Mouse (Mus musculus): Measurements from ENCODE around the gene Kcnk6. TPM values are rescaled to one million over a fixed set of nuclear protein-coding genes. Genes with fewer than 3 reads are reported as not detected.
"Not testable (repeated sequence)": the region's sequence is repeated elsewhere in the genome, so short reads cannot be mapped to it uniquely, and the experiment has no call there.

Gene Kcnk6
- polyA plus RNA-seq, 1 experiment: 0.09 TPM

DNA sequence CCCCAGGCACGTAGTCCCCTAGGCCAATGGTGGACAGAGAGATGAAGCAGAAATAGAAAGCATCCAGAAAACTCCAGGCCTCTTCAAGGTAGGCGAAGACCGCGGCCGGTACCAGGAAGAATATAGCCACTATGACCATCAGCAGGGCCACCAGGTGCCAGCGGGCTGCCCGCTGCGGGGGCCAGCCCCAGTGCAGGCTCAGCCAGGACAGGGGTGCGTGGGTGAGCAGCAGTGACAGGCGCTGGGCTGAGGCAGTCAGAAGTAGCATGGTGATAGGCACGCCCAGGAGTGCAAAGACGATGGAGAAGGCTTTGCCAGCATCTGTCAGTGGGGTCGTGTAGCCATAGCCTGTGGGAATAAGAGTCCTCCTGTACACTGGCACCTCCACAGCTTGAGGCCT is 6.8 kb downstream of the Kcnk6 start:
- Histone ChIP-seq H3ac (ENCODE audit: control insufficient read depth, insufficient read length, low read depth) (no peak overlapping the region), H3K79me2 (ENCODE audit: control insufficient read depth, insufficient read depth) (no peaks in the 10 kb centered on the region), H3K36me3 (ENCODE audit: control insufficient read depth, insufficient read depth) (no peaks in the 10 kb centered on the region), H3K79me3 (ENCODE audit: low read depth) (no peaks in the 10 kb centered on the region), H3K27me3 (ENCODE audit: control insufficient read depth, insufficient read depth, insufficient read length) (no peaks in the 10 kb centered on the region), H3K4me3 (ENCODE audit: insufficient read depth, poor library complexity, severe bottlenecking) (no peak overlapping the region)
- TF ChIP-seq MYOG (IDR thresholded peaks at IDR 0.05; ENCODE audit: control insufficient read depth, extremely low read depth, insufficient read length) (no peak), USF1 (IDR thresholded peaks at IDR 0.05; ENCODE audit: low read depth) (no peak), FOSL1 (IDR thresholded peaks at IDR 0.05; ENCODE audit: insufficient read depth, low read length, poor library complexity, severe bottlenecking) (no peak)

- no peak overlapping the region for H3ac ChIP-seq (ENCODE audit: control insufficient read depth, insufficient read length, low read depth)
- no peaks in the 10 kb centered on the region for H3K79me3 ChIP-seq (ENCODE audit: low read depth)
- H3K4me3 ChIP-seq (ENCODE audit: insufficient read depth, poor library complexity, severe bottlenecking): no peak overlapping the region
- no peaks in the 10 kb centered on the region for H3K27me3 ChIP-seq (ENCODE audit: control insufficient read depth, insufficient read depth, insufficient read length)
- no peaks in the 10 kb centered on the region for H3K36me3 ChIP-seq (ENCODE audit: control insufficient read depth, insufficient read depth)
- TF ChIP-seq USF1 (IDR thresholded peaks at IDR 0.05; ENCODE audit: low read depth) (no peak), FOSL1 (IDR thresholded peaks at IDR 0.05; ENCODE audit: insufficient read depth, low read length, poor library complexity, severe bottlenecking) (no peak), CEBPB (IDR thresholded peaks at IDR 0.05; ENCODE audit: low read depth) (no peak), MYOG (IDR thresholded peaks at IDR 0.05; ENCODE audit: control insufficient read depth, extremely low read depth, insufficient read length) (no peak), MAX (IDR thresholded peaks at IDR 0.05) (no peak)
- H3K79me2 ChIP-seq (ENCODE audit: control insufficient read depth, insufficient read depth): no peaks in the 10 kb centered on the region
These were observed 7.4 kb downstream of the Kcnk6 start for GRCm38 (mm10) chr7:29224756-29225394.

DNA sequence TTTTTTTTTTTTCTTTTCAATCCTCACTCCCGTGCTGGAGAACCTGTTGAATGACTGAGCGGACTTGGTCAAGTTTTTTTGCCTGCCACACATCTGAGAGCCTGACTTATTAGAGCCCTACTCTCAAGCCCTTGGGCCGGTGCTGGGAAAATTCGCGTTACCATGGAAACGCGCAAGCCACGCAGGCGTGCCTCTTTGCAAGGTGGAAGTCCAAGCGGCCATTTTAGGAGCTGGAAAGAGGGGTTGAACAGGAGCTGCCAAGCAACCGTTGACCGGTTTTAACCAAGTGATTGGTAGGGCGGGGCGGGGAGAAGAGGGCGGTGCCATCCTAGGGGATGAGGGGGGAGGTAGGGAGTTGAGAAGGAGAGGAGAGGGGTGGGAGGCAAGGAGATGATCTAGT is 17.5 kb downstream of the Kcnk6 start:
- Histone ChIP-seq H3ac (ENCODE audit: control insufficient read depth, insufficient read length, low read depth) (no peak overlapping the region), H3K36me3 (ENCODE audit: control insufficient read depth, insufficient read depth) (no peaks in the 10 kb centered on the region), H3K79me3 (ENCODE audit: low read depth) (no peaks in the 10 kb centered on the region), H3K79me2 (ENCODE audit: control insufficient read depth, insufficient read depth) (no peaks in the 10 kb centered on the region), H3K27me3 (ENCODE audit: control insufficient read depth, insufficient read depth, insufficient read length) (no peaks in the 10 kb centered on the region), H3K4me3 (ENCODE audit: insufficient read depth, poor library complexity, severe bottlenecking) (no peak overlapping the region)
- TF ChIP-seq MYOD1 (IDR thresholded peaks at IDR 0.05; ENCODE audit: control insufficient read depth, insufficient read length, low read depth) (no peak), CTCF (IDR thresholded peaks at IDR 0.05; ENCODE audit: control insufficient read depth, insufficient read depth, insufficient read length) (no peak), FOSL1 (IDR thresholded peaks at IDR 0.05; ENCODE audit: insufficient read depth, low read length, poor library complexity, severe bottlenecking) (no peak), MAX (IDR thresholded peaks at IDR 0.05) (no peak), MYOG (IDR thresholded peaks at IDR 0.05; ENCODE audit: control insufficient read depth, extremely low read depth, insufficient read length) (no peak), USF1 (IDR thresholded peaks at IDR 0.05; ENCODE audit: low read depth) (no peak), CEBPB (IDR thresholded peaks at IDR 0.05; ENCODE audit: low read depth) (no peak)

GRCm38 (mm10) chr7:29214236-29214635 is 18.1 kb downstream of the Kcnk6 start:
- H3ac ChIP-seq (ENCODE audit: control insufficient read depth, insufficient read length, low read depth): no peak overlapping the region
- H3K79me2 ChIP-seq (ENCODE audit: control insufficient read depth, insufficient read depth): no peaks in the 10 kb centered on the region
- no peaks in the 10 kb centered on the region for H3K79me3 ChIP-seq (ENCODE audit: low read depth)
- H3K27me3 ChIP-seq (ENCODE audit: control insufficient read depth, insufficient read depth, insufficient read length): no peaks in the 10 kb centered on the region
- H3K36me3 ChIP-seq (ENCODE audit: control insufficient read depth, insufficient read depth): no peaks in the 10 kb centered on the region
- H3K4me3 ChIP-seq (ENCODE audit: insufficient read depth, poor library complexity, severe bottlenecking): no peak overlapping the region
- TF ChIP-seq MYOG (IDR thresholded peaks at IDR 0.05; ENCODE audit: control insufficient read depth, extremely low read depth, insufficient read length) (no peak), MAX (IDR thresholded peaks at IDR 0.05) (no peak), FOSL1 (IDR thresholded peaks at IDR 0.05; ENCODE audit: insufficient read depth, low read length, poor library complexity, severe bottlenecking) (no peak), USF1 (IDR thresholded peaks at IDR 0.05; ENCODE audit: low read depth) (no peak), CEBPB (IDR thresholded peaks at IDR 0.05; ENCODE audit: low read depth) (no peak), CTCF (IDR thresholded peaks at IDR 0.05; ENCODE audit: control insufficient read depth, insufficient read depth, insufficient read length) (no peak), MYOD1 (IDR thresholded peaks at IDR 0.05; ENCODE audit: control insufficient read depth, insufficient read length, low read depth) (no peak)

DNA sequence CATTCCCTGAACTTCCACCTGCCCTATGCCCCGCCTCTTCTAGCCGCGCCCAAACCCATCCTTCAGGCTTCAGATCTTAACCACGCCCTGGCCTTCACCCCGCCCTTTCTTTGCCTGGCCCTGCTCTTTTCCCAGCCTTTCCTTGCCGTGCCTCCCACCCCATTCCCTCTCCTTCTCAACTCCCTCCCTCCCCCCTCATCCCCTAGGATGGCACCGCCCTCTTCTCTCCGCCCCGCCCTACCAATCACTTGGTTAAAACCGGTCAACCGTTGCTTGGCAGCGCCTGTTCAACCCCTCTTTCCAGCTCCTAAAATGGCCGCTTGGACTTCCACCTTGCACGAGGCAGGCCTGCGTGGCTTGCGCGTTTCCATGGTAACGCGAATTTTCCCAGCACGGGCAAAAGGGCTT is 18.6 kb downstream of the Kcnk6 start, which contains the start of gene Catsperg1:
TSS of gene Catsperg1 (minus strand) at position 361 of the 408 bp plus-strand sequence.
- Histone ChIP-seq H3K4me3 (ENCODE audit: insufficient read depth, poor library complexity, severe bottlenecking) (no peak within 1 kb of the TSS), H3ac (ENCODE audit: control insufficient read depth, insufficient read length, low read depth) (no peak within 1 kb of the TSS), H3K79me3 (ENCODE audit: low read depth) (no peaks in the 10 kb centered on the region), H3K27me3 (ENCODE audit: control insufficient read depth, insufficient read depth, insufficient read length) (no peaks in the 10 kb centered on the region), H3K79me2 (ENCODE audit: control insufficient read depth, insufficient read depth) (no peaks in the 10 kb centered on the region), H3K36me3 (ENCODE audit: control insufficient read depth, insufficient read depth) (no peaks in the 10 kb centered on the region)
- TF ChIP-seq MYOG (IDR thresholded peaks at IDR 0.05; ENCODE audit: control insufficient read depth, extremely low read depth, insufficient read length) (no peak), CEBPB (IDR thresholded peaks at IDR 0.05; ENCODE audit: low read depth) (no peak), FOSL1 (IDR thresholded peaks at IDR 0.05; ENCODE audit: insufficient read depth, low read length, poor library complexity, severe bottlenecking) (no peak), CTCF (IDR thresholded peaks at IDR 0.05; ENCODE audit: control insufficient read depth, insufficient read depth, insufficient read length) (no peak), MAX (IDR thresholded peaks at IDR 0.05) (no peak), MYOD1 (IDR thresholded peaks at IDR 0.05; ENCODE audit: control insufficient read depth, insufficient read length, low read depth) (no peak), USF1 (IDR thresholded peaks at IDR 0.05; ENCODE audit: low read depth) (no peak)

GRCm38 (mm10) chr7:29212775-29213560 is 19.3 kb downstream of the Kcnk6 start:
- H3K27me3 ChIP-seq (ENCODE audit: control insufficient read depth, insufficient read depth, insufficient read length); H3K4me3 ChIP-seq (ENCODE audit: insufficient read depth, poor library complexity, severe bottlenecking); H3K79me3 ChIP-seq (ENCODE audit: low read depth); H3ac ChIP-seq (ENCODE audit: control insufficient read depth, insufficient read length, low read depth); H3K79me2 ChIP-seq (ENCODE audit: control insufficient read depth, insufficient read depth); H3K36me3 ChIP-seq (ENCODE audit: control insufficient read depth, insufficient read depth): not testable (repeated sequence)
